In genomic region chr12:58212924-58213450, GRCm38 (mm10) we compare ENCODE assay signal across 8 mouse cellular contexts. TPM values are rescaled to one million over a fixed set of nuclear protein-coding genes. Genes with fewer than 3 reads are reported as not detected.
DNase-seq lines count a peak whose midpoint lies in the region; TF ChIP-seq lines count a peak whose summit lies in the region.

No protein-coding gene starts in this region.

- peak overlapping the region; percentile 68 for H3K4me3 ChIP-seq in left cerebral cortex, adult 2 months

- peak; percentile 57 to 64 for DNase-seq in cerebellum, postnatal 10 days
- DNase-seq in cerebellum, postnatal 36 days = no peak
- peak; percentile 5 for DNase-seq in ES-CJ7 (ENCODE audit: low read depth, low spot score)
- peak; percentile 20 to 29 for DNase-seq in frontal cortex, postnatal 25 days (ENCODE audit: low spot score in 2 of 2)
- DNase-seq in left cerebral cortex, adult 2 months (ENCODE audit: extremely low spot score in 1 of 2, low spot score in 2 of 2) = peak; percentile 38 to 49
- DNase-seq in neural tube, embryonic 10.5 days (ENCODE audit: extremely low spot score, low spot score) = peak; percentile 57
- no peak for DNase-seq in c-Kit-positive CD71-positive TER-119-positive erythroid progenitor cells, embryonic 14.5 days (ENCODE audit: low spot score)
- no peak for DNase-seq in ovary, postnatal 14 days (ENCODE audit: low spot score)

- no peak for TF ChIP-seq CTCF in left cerebral cortex, adult 2 months (IDR thresholded peaks at IDR 0.05)

- peak overlapping the region; percentile 90 for H3K27ac ChIP-seq in left cerebral cortex, adult 2 months

- intact Hi-C loops in left cerebral cortex, adult 2 months (cut with DNase I) = loop anchor here (2.0 to 5.0 kb wide), 6 partner anchors 126 to 710 kb away; no protein-coding TSS in a partner anchor

RNA-seq across cellular contexts. Expression of gene Sstr1, which starts 1.4 kb away (rescaled TPM):
- 10 to 100 TPM; 31.5 to 32.1 TPM for total RNA-seq in left cerebral cortex, adult 2 months (2021)

RNA-seq across cellular contexts. Expression of gene Clec14a, which starts 56.1 kb away (rescaled TPM):
- 1 to 10 TPM; 1.7 to 3.6 TPM for total RNA-seq in left cerebral cortex, adult 2 months (2021)

Comparison
In these comparisons a context has a peak if more than half of its experiments do, and no peak if none do; other contexts are left out.
1. DNase-seq: peak in cerebellum, postnatal 10 days (2 of 2), ES-CJ7 (single experiment), frontal cortex, postnatal 25 days (2 of 2), left cerebral cortex, adult 2 months (2 of 2) and neural tube, embryonic 10.5 days (single experiment); none in cerebellum, postnatal 36 days (0 of 2), c-Kit-positive CD71-positive TER-119-positive erythroid progenitor cells, embryonic 14.5 days (single experiment) and ovary, postnatal 14 days (single experiment).